Mouse (Mus musculus) bone marrow macrophage, adult 2 months (primary cell): Measurements from ENCODE around the gene Zfp414.

Experiments used
- CTCF ChIP-seq: IDR thresholded peaks from 2 replicates; pipeline ENCODE4 v1.5.1; 2012; ENCODE audit warnings: low read depth, mild to moderate bottlenecking, low read length, moderate library complexity
- POLR2A ChIP-seq: IDR thresholded peaks from 2 replicates; pipeline ENCODE4 v1.6.1; 2012; ENCODE audit warnings: mild to moderate bottlenecking, low read depth, low read length, borderline replicate concordance

- no peak for TF ChIP-seq POLR2A
- no peak for TF ChIP-seq CTCF
These were observed 15.2 kb downstream of the Zfp414 start for GRCm38 (mm10) chr17:33644068-33644467.
